Mouse (Mus musculus) heart, embryonic 14.5 days (tissue): ENCODE measurements at regions not wholly inside any gene's neighbourhood (a gene's known extent, or its start where the extent isn't known, plus 50 kb on each side); places are given as distances from the start of the nearest gene placed in this dataset.

Experiments used
- ATAC-seq: fragments of 200-750 bp; cut with Nextera tagmentation; 2 replicates; pipeline ENCODE4 v1.8.0; 2017; ENCODE audit warnings: low read depth, moderate TSS enrichment; ENCODE audit not compliant: insufficient number of reproducible peaks, insufficient read depth, low FRiP score
- H3K27ac ChIP-seq, 2 experiments: fragments of 200-500 bp in 1 of 2; fragments of 300-500 bp in 1 of 2; sonication (generic) in 1 of 2; replicated peaks in 1 of 2; 2 replicates each; pipeline ENCODE4 v1.5.1; 2012 to 2014; ENCODE audit warnings: low read depth in 2 of 2, low read length in 2 of 2, control low read depth in 1 of 2, mild to moderate bottlenecking in 1 of 2, mixed read lengths in 1 of 2; ENCODE audit not compliant: control insufficient read depth in 1 of 2, insufficient read depth in 1 of 2
- H3K27me3 ChIP-seq: fragments of 300-500 bp; sonication (generic); 2 replicates; pipeline ENCODE4 v1.6.1; 2014; ENCODE audit warnings: mild to moderate bottlenecking, low read length, control low read depth; ENCODE audit not compliant: control insufficient read depth, insufficient read depth
- H3K36me3 ChIP-seq: fragments of 300-500 bp; sonication (generic); 2 replicates; pipeline ENCODE4 v1.6.1; 2014; ENCODE audit warnings: mild to moderate bottlenecking, control low read depth, low read length, mixed read lengths; ENCODE audit not compliant: control insufficient read depth, insufficient read depth
- H3K4me1 ChIP-seq, 2 experiments: fragments of 200-500 bp in 1 of 2; fragments of 300-500 bp in 1 of 2; sonication (generic) in 1 of 2; 2 replicates each; pipeline ENCODE4 v1.6.1; 2012 to 2014; ENCODE audit warnings: low read length in 2 of 2, control low read depth in 1 of 2, mixed read lengths in 1 of 2; ENCODE audit not compliant: control insufficient read depth in 2 of 2, insufficient read depth in 2 of 2
- H3K4me2 ChIP-seq: fragments of 300-500 bp; sonication (generic); 2 replicates; pipeline ENCODE4 v1.6.1; 2014; ENCODE audit warnings: mild to moderate bottlenecking, low read length
- H3K4me3 ChIP-seq, 2 experiments: fragments of 200-500 bp in 1 of 2; fragments of 300-500 bp in 1 of 2; sonication (generic) in 1 of 2; 2 replicates each; pipeline ENCODE4 v1.5.1; 2012 to 2014; ENCODE audit warnings: low read length in 2 of 2, mild to moderate bottlenecking in 2 of 2, control low read depth in 1 of 2, low read depth in 1 of 2, moderate library complexity in 1 of 2; ENCODE audit not compliant: control insufficient read depth in 1 of 2, insufficient read depth in 1 of 2
- H3K9ac ChIP-seq: fragments of 300-500 bp; sonication (generic); 2 replicates; pipeline ENCODE4 v1.6.1; 2014; ENCODE audit warnings: mild to moderate bottlenecking, low read length
- H3K9me3 ChIP-seq: fragments of 300-500 bp; sonication (generic); 2 replicates; pipeline ENCODE4 v1.6.1; 2016; ENCODE audit warnings: low read length, control low read depth; ENCODE audit not compliant: control insufficient read depth
- WGBS: fragments of 180-500 bp; shearing (Covaris S2); extraction: QIAGEN DNeasy Blood & Tissue Kit; methylation state at CpG from one replicate; pipeline ENCODE4 v1.1.7; 2014; 5-methylcytosine and 5-hydroxymethylcytosine counted together

GRCm38 (mm10) chr3:50829211-50829610 is 385.8 kb upstream of the Slc7a11 start:
- Histone ChIP-seq H3K4me2 (no peak overlapping the region), H3K9ac (no peak overlapping the region), H3K36me3 (no peaks in the 10 kb centered on the region), H3K4me3 (no peak overlapping the region), H3K4me1 (no peaks in the 10 kb centered on the region), H3K27me3 (no peaks in the 10 kb centered on the region), H3K27ac (no peak overlapping the region), H3K9me3 (no peaks in the 10 kb centered on the region)
- no peak for ATAC-seq
- WGBS, result 77% methylated on average over 3 of the region's 3 CpGs

- Histone ChIP-seq H3K9me3 (no peaks in the 10 kb centered on the region), H3K4me2 (no peak overlapping the region), H3K4me3 (no peak overlapping the region), H3K36me3 (no peaks in the 10 kb centered on the region), H3K9ac (no peak overlapping the region), H3K27me3 (no peaks in the 10 kb centered on the region), H3K27ac (no peak overlapping the region), H3K4me1 (no peaks in the 10 kb centered on the region)
- 73% methylated on average over 6 of the region's 6 CpGs for WGBS
- ATAC-seq, result no peak
Measured at GRCm38 (mm10) chr3:50830446-50830845, 387.0 kb upstream of the Slc7a11 start.

GRCm38 (mm10) chr3:50830926-50831325 is 387.5 kb upstream of the Slc7a11 start:
- Histone ChIP-seq H3K4me3 (no peak overlapping the region), H3K9me3 (no peaks in the 10 kb centered on the region), H3K4me2 (no peak overlapping the region), H3K36me3 (no peaks in the 10 kb centered on the region), H3K27me3 (no peaks in the 10 kb centered on the region), H3K9ac (no peak overlapping the region), H3K4me1 (no peaks in the 10 kb centered on the region), H3K27ac (no peak overlapping the region)
- 61% methylated on average over 9 of the region's 9 CpGs for WGBS
- no peak for ATAC-seq

GRCm38 (mm10) chr3:50842216-50842615 is 382.0 kb upstream of the Noct start:
- 40% methylated on average over 4 of the region's 4 CpGs for WGBS
- ATAC-seq, result no peak
- Histone ChIP-seq H3K9ac (no peak overlapping the region), H3K36me3 (no peaks in the 10 kb centered on the region), H3K9me3 (no peaks in the 10 kb centered on the region), H3K4me2 (no peak overlapping the region), H3K27ac (no peak overlapping the region), H3K27me3 (no peaks in the 10 kb centered on the region), H3K4me1 (no peaks in the 10 kb centered on the region), H3K4me3 (no peak overlapping the region)

GRCm38 (mm10) chr3:50844835-50845301 is 379.4 kb upstream of the Noct start:
- ATAC-seq, result no peak
- Histone ChIP-seq H3K9ac (no peak overlapping the region), H3K36me3 (no peaks in the 10 kb centered on the region), H3K9me3 (no peaks in the 10 kb centered on the region), H3K4me3 (no peak overlapping the region), H3K4me1 (no peaks in the 10 kb centered on the region), H3K27ac (no peak overlapping the region), H3K27me3 (no peaks in the 10 kb centered on the region), H3K4me2 (no peak overlapping the region)
- WGBS, result 61% methylated on average over 8 of the region's 8 CpGs

- Histone ChIP-seq H3K4me3 (no peak overlapping the region), H3K36me3 (no peaks in the 10 kb centered on the region), H3K9me3 (no peaks in the 10 kb centered on the region), H3K27me3 (no peaks in the 10 kb centered on the region), H3K9ac (no peak overlapping the region), H3K4me1 (no peaks in the 10 kb centered on the region), H3K27ac (no peak overlapping the region), H3K4me2 (no peak overlapping the region)
- ATAC-seq, result no peak
- 43% methylated on average over 2 of the region's 2 CpGs for WGBS
Measured at GRCm38 (mm10) chr3:50845311-50845710, 378.9 kb upstream of the Noct start.

GRCm38 (mm10) chr3:50848528-50848927 is 375.7 kb upstream of the Noct start:
- H3K4me1 ChIP-seq, result no peaks in the 10 kb centered on the region
- no peak for ATAC-seq
- no peaks in the 10 kb centered on the region for H3K36me3 ChIP-seq
- 45% methylated on average over 3 of the region's 3 CpGs for WGBS
- H3K9me3 ChIP-seq, result no peaks in the 10 kb centered on the region
- H3K4me2 ChIP-seq, result no peak overlapping the region
- no peak overlapping the region for H3K27ac ChIP-seq
- no peak overlapping the region for H3K4me3 ChIP-seq
- no peaks in the 10 kb centered on the region for H3K27me3 ChIP-seq
- no peak overlapping the region for H3K9ac ChIP-seq

- Histone ChIP-seq H3K4me1 (no peaks in the 10 kb centered on the region), H3K4me3 (no peak overlapping the region), H3K27ac (no peak overlapping the region), H3K36me3 (no peaks in the 10 kb centered on the region), H3K9me3 (no peaks in the 10 kb centered on the region), H3K4me2 (no peak overlapping the region), H3K9ac (no peak overlapping the region), H3K27me3 (no peaks in the 10 kb centered on the region)
- 84% methylated on average over 5 of the region's 5 CpGs for WGBS
- ATAC-seq, result no peak
Measured at GRCm38 (mm10) chr3:50851083-50851637, 373.1 kb upstream of the Noct start.
